Mouse (Mus musculus) heart, embryonic 10.5 days (tissue): ENCODE measurements around the gene Iqcf6. TPM values are rescaled to one million over a fixed set of nuclear protein-coding genes. Genes with fewer than 3 reads are reported as not detected.

Source experiments
- DNase-seq: peaks from one replicate; pipeline ENCODE4 v3.0.0-alpha.2; 2017; ENCODE audit warnings: low spot score
- H3K27ac ChIP-seq: fragments of 300-500 bp; sonication (generic); 2 replicates; pipeline ENCODE4 v1.5.1; 2016; ENCODE audit warnings: mild to moderate bottlenecking
- H3K27me3 ChIP-seq: fragments of 300-500 bp; sonication (generic); 2 replicates; pipeline ENCODE4 v1.6.1; 2016; ENCODE audit warnings: mild to moderate bottlenecking; ENCODE audit not compliant: poor library complexity, insufficient read depth, severe bottlenecking
- H3K36me3 ChIP-seq: fragments of 300-500 bp; sonication (generic); 2 replicates; pipeline ENCODE4 v1.6.1; 2016; ENCODE audit warnings: mild to moderate bottlenecking, moderate library complexity
- H3K4me1 ChIP-seq: fragments of 300-500 bp; sonication (generic); 2 replicates; pipeline ENCODE4 v1.6.1; 2016; ENCODE audit warnings: mild to moderate bottlenecking
- H3K4me3 ChIP-seq: fragments of 300-500 bp; sonication (generic); 2 replicates; pipeline ENCODE4 v1.5.1; 2016; ENCODE audit warnings: mild to moderate bottlenecking, moderate library complexity
- H3K9me3 ChIP-seq: fragments of 300-500 bp; sonication (generic); 2 replicates; pipeline ENCODE4 v1.6.1; 2016; ENCODE audit warnings: mild to moderate bottlenecking, moderate library complexity
- WGBS: fragments of 180-500 bp; shearing (Covaris S2); methylation state at CpG from one replicate; pipeline ENCODE4 v1.1.7; 2016; 5-methylcytosine and 5-hydroxymethylcytosine counted together
- polyA plus RNA-seq: library from polyadenylated mRNA; unstranded; fragments of >200 nt; fragmentation: Nextera tagmentation; extraction: Ambion mirVana; gene quantifications from 2 replicates; pipeline ENCODE4 v1.2.1, GENCODE M21; 2016

Iqcf6 gene
- polyA plus RNA-seq, 1 experiment from 2014 or later: not detected

- Histone ChIP-seq H3K4me3 (no peak overlapping the region), H3K4me1 (peaks cover 10% of the 10 kb centered on the region; the same call in 1 of the 2 replicates), H3K27ac (no peak overlapping the region), H3K9me3 (no peaks in the 10 kb centered on the region), H3K27me3 (no peaks in the 10 kb centered on the region), H3K36me3 (no peaks in the 10 kb centered on the region)
- WGBS: 66% methylated on average over 5 of the region's 5 CpGs
- no peak for DNase-seq
These were observed 5.8 kb downstream of the Iqcf6 start for GRCm38 (mm10) chr9:106632185-106632584.

GRCm38 (mm10) chr9:106638154-106638553, 11.8 kb downstream of the Iqcf6 start:
- 90% methylated on average over 8 of the region's 8 CpGs for WGBS
- Histone ChIP-seq H3K36me3 (no peaks in the 10 kb centered on the region), H3K27ac (no peak overlapping the region), H3K4me1 (no peaks in the 10 kb centered on the region), H3K27me3 (no peaks in the 10 kb centered on the region), H3K4me3 (no peak overlapping the region), H3K9me3 (no peaks in the 10 kb centered on the region)
- no peak for DNase-seq

- H3K27me3 ChIP-seq: peaks cover 5% of the 10 kb centered on the region
- no peak for DNase-seq
- no peak overlapping the region for H3K27ac ChIP-seq
- H3K4me1 ChIP-seq: no peaks in the 10 kb centered on the region
- no peaks in the 10 kb centered on the region for H3K9me3 ChIP-seq
- no peak overlapping the region for H3K4me3 ChIP-seq
- no peaks in the 10 kb centered on the region for H3K36me3 ChIP-seq
- WGBS: 27% methylated on average over 5 of the region's 5 CpGs
These were observed 15.0 kb downstream of the Iqcf6 start for GRCm38 (mm10) chr9:106641346-106641745.

- DNase-seq: no peak
- Histone ChIP-seq H3K4me1 (no peaks in the 10 kb centered on the region), H3K4me3 (no peak overlapping the region), H3K27me3 (peaks cover 23% of the 10 kb centered on the region), H3K27ac (no peak overlapping the region), H3K9me3 (no peaks in the 10 kb centered on the region), H3K36me3 (no peaks in the 10 kb centered on the region)
- WGBS: 33% methylated on average over 7 of the region's 7 CpGs
These were observed 16.7 kb downstream of the Iqcf6 start for GRCm38 (mm10) chr9:106643128-106643527.

GRCm38 (mm10) chr9:106643787-106644186, 17.4 kb downstream of the Iqcf6 start:
- WGBS: 64% methylated on average over 6 of the region's 6 CpGs
- Histone ChIP-seq H3K27me3 (peaks cover 25% of the 10 kb centered on the region), H3K4me1 (no peaks in the 10 kb centered on the region), H3K9me3 (no peaks in the 10 kb centered on the region), H3K27ac (no peak overlapping the region), H3K4me3 (no peak overlapping the region), H3K36me3 (no peaks in the 10 kb centered on the region)
- no peak for DNase-seq

- Histone ChIP-seq H3K27ac (no peak overlapping the region), H3K27me3 (peaks cover 25% of the 10 kb centered on the region), H3K36me3 (no peaks in the 10 kb centered on the region), H3K9me3 (no peaks in the 10 kb centered on the region), H3K4me3 (no peak overlapping the region), H3K4me1 (no peaks in the 10 kb centered on the region)
- DNase-seq: no peak
- 77% methylated on average over 9 of the region's 9 CpGs for WGBS
These were observed 19.4 kb downstream of the Iqcf6 start for GRCm38 (mm10) chr9:106645684-106646271.

GRCm38 (mm10) chr9:106647226-106647625, 20.8 kb downstream of the Iqcf6 start:
- Histone ChIP-seq H3K9me3 (no peaks in the 10 kb centered on the region), H3K4me1 (no peaks in the 10 kb centered on the region), H3K36me3 (no peaks in the 10 kb centered on the region), H3K27ac (no peak overlapping the region), H3K4me3 (no peak overlapping the region), H3K27me3 (peaks cover 25% of the 10 kb centered on the region)
- 63% methylated on average over 27 of the region's 27 CpGs for WGBS
- DNase-seq: no peak

- H3K4me3 ChIP-seq: no peak overlapping the region
- WGBS: 62% methylated on average over 1 of the region's 1 CpGs
- no peak for DNase-seq
- H3K27me3 ChIP-seq: peaks cover 56% of the 10 kb centered on the region
- no peaks in the 10 kb centered on the region for H3K36me3 ChIP-seq
- peaks cover 25% of the 10 kb centered on the region for H3K4me1 ChIP-seq
- no peak overlapping the region for H3K27ac ChIP-seq
- H3K9me3 ChIP-seq: no peaks in the 10 kb centered on the region
These were observed 26.3 kb downstream of the Iqcf6 start for GRCm38 (mm10) chr9:106652720-106653119.

GRCm38 (mm10) chr9:106655884-106656720, 29.7 kb downstream of the Iqcf6 start, which contains the start of gene Grm2:
Gene Grm2, minus strand, starts transcription at chr9:106656082.
- Histone ChIP-seq H3K9me3 (no peaks in the 10 kb centered on the region), H3K36me3 (peaks cover 30% of the 10 kb centered on the region), H3K27me3 (peaks cover 64% of the 10 kb centered on the region), H3K27ac (no peak within 1 kb of the TSS), H3K4me1 (peaks cover 31% of the 10 kb centered on the region), H3K4me3 (peak within 1 kb of the TSS; percentile 54)
- 2% methylated on average over 44 of the region's 44 CpGs for WGBS
- DNase-seq: peak; percentile 89

GRCm38 (mm10) chr9:106656820-106657219, 30.4 kb downstream of the Iqcf6 start:
- 18% methylated on average over 5 of the region's 5 CpGs for WGBS
- Histone ChIP-seq H3K36me3 (peaks cover 37% of the 10 kb centered on the region), H3K27ac (no peak overlapping the region), H3K27me3 (peaks cover 64% of the 10 kb centered on the region), H3K4me1 (peaks cover 37% of the 10 kb centered on the region), H3K4me3 (no peak overlapping the region), H3K9me3 (no peaks in the 10 kb centered on the region)
- DNase-seq: no peak

- H3K36me3 ChIP-seq: peaks cover 44% of the 10 kb centered on the region
- H3K9me3 ChIP-seq: no peaks in the 10 kb centered on the region
- DNase-seq: no peak
- no peak overlapping the region for H3K4me3 ChIP-seq
- peaks cover 63% of the 10 kb centered on the region for H3K27me3 ChIP-seq
- H3K4me1 ChIP-seq: peaks cover 41% of the 10 kb centered on the region
- WGBS: 17% methylated on average over 5 of the region's 5 CpGs
- H3K27ac ChIP-seq: no peak overlapping the region
These were observed 31.2 kb downstream of the Iqcf6 start for GRCm38 (mm10) chr9:106657592-106657991.

- no peaks in the 10 kb centered on the region for H3K9me3 ChIP-seq
- DNase-seq: no peak
- H3K36me3 ChIP-seq: peaks cover 51% of the 10 kb centered on the region
- H3K27ac ChIP-seq: no peak overlapping the region
- no peak overlapping the region for H3K4me3 ChIP-seq
- H3K27me3 ChIP-seq: peaks cover 46% of the 10 kb centered on the region
- H3K4me1 ChIP-seq: peaks cover 59% of the 10 kb centered on the region
- 79% methylated on average over 7 of the region's 7 CpGs for WGBS
These were observed 33.1 kb downstream of the Iqcf6 start for GRCm38 (mm10) chr9:106659441-106659840.

- Histone ChIP-seq H3K4me3 (no peak overlapping the region), H3K9me3 (no peaks in the 10 kb centered on the region), H3K27ac (no peak overlapping the region), H3K27me3 (peaks cover 42% of the 10 kb centered on the region), H3K4me1 (peaks cover 62% of the 10 kb centered on the region), H3K36me3 (peaks cover 55% of the 10 kb centered on the region)
- WGBS: 71% methylated on average over 1 of the region's 1 CpGs
- DNase-seq: no peak
These were observed 33.6 kb downstream of the Iqcf6 start for GRCm38 (mm10) chr9:106659935-106660334.
